Mouse (Mus musculus): ENCODE data around the gene Cbx8. TPM values are rescaled to one million over a fixed set of nuclear protein-coding genes. Genes with fewer than 3 reads are reported as not detected.
A peak's percentile ranks its signal among the peaks of the same experiment; 100 is the strongest.

Cbx8 gene
- polyA plus RNA-seq, 2 experiments, result 6.9 to 12.6 TPM

DNA sequence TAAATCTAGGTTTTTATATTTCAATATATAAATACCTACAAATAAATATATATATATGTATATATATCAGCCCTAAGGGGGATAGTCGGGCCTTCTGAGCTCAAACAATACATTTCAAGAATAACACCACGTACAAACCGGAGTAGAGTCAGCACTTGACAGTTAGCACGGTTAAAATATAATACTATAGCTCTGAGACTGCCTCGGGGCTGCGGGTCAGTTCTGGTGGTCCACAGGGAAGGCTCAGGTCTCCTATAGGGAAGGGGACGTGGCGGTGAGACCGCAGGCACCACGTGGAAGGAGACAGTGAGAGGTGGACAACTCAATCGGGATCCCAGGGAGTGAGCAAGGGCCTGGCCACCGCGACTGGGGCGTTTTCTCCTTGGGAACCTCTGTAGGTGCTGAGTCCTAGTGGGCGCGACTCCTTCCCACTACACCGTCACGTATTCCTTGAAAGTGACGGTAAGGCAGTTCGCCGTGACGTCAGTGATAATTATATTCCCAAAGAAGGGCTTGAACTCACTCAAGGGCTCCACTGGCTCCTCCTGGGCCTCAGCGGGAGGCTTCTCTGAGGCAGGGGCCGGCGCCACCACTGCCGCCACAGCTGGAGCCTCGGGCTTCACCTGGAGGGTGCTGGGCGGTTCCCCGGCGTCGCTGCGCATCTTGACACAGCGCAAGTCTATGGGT, 39.8 kb upstream of the Cbx8 start:
- no peak overlapping the region for H3K27ac ChIP-seq (replicated peaks; ENCODE audit: low read depth, low read length)
- 36% methylated on average over 33 of the region's 33 CpGs for WGBS
- H3K36me3 ChIP-seq (ENCODE audit: control insufficient read depth, insufficient read depth, low read length), result peaks cover 41% of the 10 kb centered on the region
- no peak for TF ChIP-seq POLR2A (IDR thresholded peaks at IDR 0.05; ENCODE audit: borderline replicate concordance, extremely low read depth, insufficient read depth, insufficient read length)
- H3K4me2 ChIP-seq (replicated peaks; ENCODE audit: low read depth, low read length, severe bottlenecking), result peak overlapping the region; percentile 16; the same call in 1 of the 2 replicates
- peak overlapping the region; percentile 3 for H3K4me3 ChIP-seq (replicated peaks; ENCODE audit: low read length)
- peaks cover 54% of the 10 kb centered on the region for H3K4me1 ChIP-seq (ENCODE audit: control insufficient read depth, insufficient read depth, low read length)
- no peaks in the 10 kb centered on the region for H3K9me3 ChIP-seq (ENCODE audit: control insufficient read depth, low read length)
- no peak overlapping the region for H3K9ac ChIP-seq (ENCODE audit: low read depth, low read length, severe bottlenecking)
- DNase-seq (ENCODE audit: low spot score) (no peak), ATAC-seq (ENCODE audit: low FRiP score, low read depth) (no peak)
- H3K27me3 ChIP-seq (ENCODE audit: control insufficient read depth, insufficient read depth, low read length), result peaks cover 26% of the 10 kb centered on the region

DNA sequence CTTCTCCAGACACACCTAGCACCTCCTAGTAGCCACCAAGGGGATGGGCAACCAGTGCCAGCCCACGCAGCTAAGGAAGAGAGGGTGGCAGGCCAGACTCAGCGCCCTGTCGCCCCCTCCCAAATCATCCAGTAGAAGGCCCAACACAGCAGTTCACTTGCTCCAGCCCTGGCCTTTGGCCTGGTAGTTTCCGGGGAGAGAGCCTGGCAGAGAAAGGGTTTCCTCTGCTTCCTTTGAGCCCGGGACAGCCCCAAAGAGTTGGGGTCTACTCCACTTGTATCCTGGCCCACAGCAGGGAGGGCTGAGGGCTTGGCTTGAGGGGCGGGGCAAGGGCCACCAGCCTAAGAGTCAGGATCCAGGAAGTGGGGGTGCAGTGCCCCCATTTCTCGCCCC, 38.7 kb upstream of the Cbx8 start:
- Histone ChIP-seq H3K9ac (ENCODE audit: low read depth, low read length, severe bottlenecking) (0 out of 2 replicates have a peak overlapping the region, but pooled peaks have one; percentile 25), H3K9me3 (ENCODE audit: control insufficient read depth, low read length) (no peaks in the 10 kb centered on the region), H3K36me3 (ENCODE audit: control insufficient read depth, insufficient read depth, low read length) (peaks cover 41% of the 10 kb centered on the region), H3K27me3 (ENCODE audit: control insufficient read depth, insufficient read depth, low read length) (peaks cover 26% of the 10 kb centered on the region), H3K4me3 (replicated peaks; ENCODE audit: low read length) (peak overlapping the region; percentile 5; the same call in 1 of the 2 replicates), H3K27ac (replicated peaks; ENCODE audit: low read depth, low read length) (no peak overlapping the region), H3K4me2 (replicated peaks; ENCODE audit: low read depth, low read length, severe bottlenecking) (peak overlapping the region; percentile 37), H3K4me1 (ENCODE audit: control insufficient read depth, insufficient read depth, low read length) (peaks cover 50% of the 10 kb centered on the region)
- DNase-seq (ENCODE audit: low spot score) (no peak), ATAC-seq (ENCODE audit: low FRiP score, low read depth) (no peak)
- WGBS, result 37% methylated on average over 7 of the region's 7 CpGs
- TF ChIP-seq POLR2A (IDR thresholded peaks at IDR 0.05; ENCODE audit: borderline replicate concordance, extremely low read depth, insufficient read depth, insufficient read length), result no peak

GRCm38 (mm10) chr11:119078691-119079444, 38.1 kb upstream of the Cbx8 start:
- DNase-seq (ENCODE audit: low spot score) (no peak), ATAC-seq (ENCODE audit: low FRiP score, low read depth) (no peak; the same call in 1 of the 2 replicates)
- H3K4me2 ChIP-seq (replicated peaks; ENCODE audit: low read depth, low read length, severe bottlenecking), result peak overlapping the region; percentile 37
- H3K4me3 ChIP-seq (replicated peaks; ENCODE audit: low read length), result peak overlapping the region; percentile 5; the same call in 1 of the 2 replicates
- H3K9me3 ChIP-seq (ENCODE audit: control insufficient read depth, low read length), result no peaks in the 10 kb centered on the region
- no peak overlapping the region for H3K27ac ChIP-seq (replicated peaks; ENCODE audit: low read depth, low read length)
- H3K9ac ChIP-seq (ENCODE audit: low read depth, low read length, severe bottlenecking), result peak overlapping the region; percentile 25; the same call in 1 of the 2 replicates
- 11% methylated on average over 20 of the region's 27 CpGs for WGBS
- H3K27me3 ChIP-seq (ENCODE audit: control insufficient read depth, insufficient read depth, low read length), result peaks cover 26% of the 10 kb centered on the region
- H3K4me1 ChIP-seq (ENCODE audit: control insufficient read depth, insufficient read depth, low read length), result peaks cover 49% of the 10 kb centered on the region
- peaks cover 41% of the 10 kb centered on the region for H3K36me3 ChIP-seq (ENCODE audit: control insufficient read depth, insufficient read depth, low read length)
- no peak for TF ChIP-seq POLR2A (IDR thresholded peaks at IDR 0.05; ENCODE audit: borderline replicate concordance, extremely low read depth, insufficient read depth, insufficient read length)

GRCm38 (mm10) chr11:119077755-119078154, 37.0 kb upstream of the Cbx8 start:
- DNase-seq (ENCODE audit: low spot score) (no peak), ATAC-seq (ENCODE audit: low FRiP score, low read depth) (no peak)
- Histone ChIP-seq H3K27me3 (ENCODE audit: control insufficient read depth, insufficient read depth, low read length) (peaks cover 23% of the 10 kb centered on the region), H3K36me3 (ENCODE audit: control insufficient read depth, insufficient read depth, low read length) (peaks cover 41% of the 10 kb centered on the region), H3K9me3 (ENCODE audit: control insufficient read depth, low read length) (no peaks in the 10 kb centered on the region), H3K27ac (replicated peaks; ENCODE audit: low read depth, low read length) (no peak overlapping the region), H3K4me2 (replicated peaks; ENCODE audit: low read depth, low read length, severe bottlenecking) (no peak overlapping the region), H3K4me1 (ENCODE audit: control insufficient read depth, insufficient read depth, low read length) (peaks cover 40% of the 10 kb centered on the region), H3K9ac (ENCODE audit: low read depth, low read length, severe bottlenecking) (no peak overlapping the region), H3K4me3 (replicated peaks; ENCODE audit: low read length) (no peak overlapping the region)
- no peak for TF ChIP-seq POLR2A (IDR thresholded peaks at IDR 0.05; ENCODE audit: borderline replicate concordance, extremely low read depth, insufficient read depth, insufficient read length)
- WGBS, result 72% methylated on average over 4 of the region's 4 CpGs

DNA sequence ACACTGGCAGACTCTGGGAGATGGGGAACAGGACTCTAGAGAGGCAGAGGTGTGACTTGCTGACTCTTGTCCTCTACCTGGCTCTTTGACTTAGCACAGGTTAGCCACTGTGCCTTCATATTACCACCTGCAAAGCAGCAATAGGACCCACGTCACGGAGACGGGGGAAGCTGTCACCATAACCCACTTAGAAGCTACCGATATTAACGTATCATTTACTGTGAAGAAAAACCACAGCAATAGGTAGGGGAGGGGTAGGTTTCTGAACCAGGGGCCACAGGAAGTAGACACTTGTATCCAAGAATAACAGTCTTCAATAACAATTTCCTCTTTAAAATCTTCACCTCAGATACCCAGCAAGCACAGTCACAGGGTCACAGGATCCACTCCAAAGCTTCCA, 35.0 kb upstream of the Cbx8 start:
- no peak overlapping the region for H3K4me3 ChIP-seq (replicated peaks; ENCODE audit: low read length)
- DNase-seq (ENCODE audit: low spot score) (no peak), ATAC-seq (ENCODE audit: low FRiP score, low read depth) (no peak)
- H3K4me1 ChIP-seq (ENCODE audit: control insufficient read depth, insufficient read depth, low read length), result peaks cover 26% of the 10 kb centered on the region
- no peaks in the 10 kb centered on the region for H3K9me3 ChIP-seq (ENCODE audit: control insufficient read depth, low read length)
- no peak overlapping the region for H3K9ac ChIP-seq (ENCODE audit: low read depth, low read length, severe bottlenecking)
- peaks cover 4% of the 10 kb centered on the region for H3K27me3 ChIP-seq (ENCODE audit: control insufficient read depth, insufficient read depth, low read length)
- H3K36me3 ChIP-seq (ENCODE audit: control insufficient read depth, insufficient read depth, low read length), result peaks cover 21% of the 10 kb centered on the region
- no peak for TF ChIP-seq POLR2A (IDR thresholded peaks at IDR 0.05; ENCODE audit: borderline replicate concordance, extremely low read depth, insufficient read depth, insufficient read length)
- no peak overlapping the region for H3K27ac ChIP-seq (replicated peaks; ENCODE audit: low read depth, low read length)
- H3K4me2 ChIP-seq (replicated peaks; ENCODE audit: low read depth, low read length, severe bottlenecking), result no peak overlapping the region
- WGBS, result 87% methylated on average over 5 of the region's 5 CpGs

Data from limb, embryonic 14.5 days (tissue).